Mouse (Mus musculus): ENCODE measurements around the gene Gm32742. TPM values are rescaled to one million over a fixed set of nuclear protein-coding genes. Genes with fewer than 3 reads are reported as not detected.
"Not testable (repeated sequence)": the region's sequence is repeated elsewhere in the genome, so short reads cannot be mapped to it uniquely, and the experiment has no call there.

The Gm32742 gene
- polyA plus RNA-seq, 1 experiment from 2014 or later, result 0.03 TPM

DNA sequence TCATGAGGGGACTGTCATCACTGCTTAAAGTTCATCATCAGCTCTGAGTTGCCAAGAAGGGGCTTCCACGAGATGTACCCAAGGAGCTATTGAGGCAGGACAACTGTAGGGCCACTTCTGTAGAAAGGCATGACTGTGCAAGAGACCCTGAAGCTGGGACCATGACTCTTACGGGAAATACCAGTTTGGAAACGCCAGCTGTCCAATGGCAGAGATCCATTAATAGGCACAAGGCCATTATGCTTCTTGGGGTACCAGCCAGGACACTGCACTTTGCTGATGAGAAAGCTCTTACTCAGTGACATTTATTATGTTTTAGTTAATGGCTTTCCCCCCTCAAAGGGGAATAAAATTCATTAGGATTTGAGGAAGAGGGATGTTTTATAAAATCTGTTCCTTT, 24.6 kb downstream of the Gm32742 start:
- Histone ChIP-seq H3K4me1 (ENCODE audit: control insufficient read depth, insufficient read depth, low read length) (no peaks in the 10 kb centered on the region), H3K4me3 (ENCODE audit: low read depth, low read length) (no peak overlapping the region), H3K27me3 (ENCODE audit: control insufficient read depth, insufficient read depth, low read length) (no peaks in the 10 kb centered on the region), H3K9ac (ENCODE audit: low read depth, low read length) (no peak overlapping the region), H3K36me3 (ENCODE audit: control insufficient read depth, insufficient read depth, low read length) (no peaks in the 10 kb centered on the region), H3K4me2 (no peak overlapping the region), H3K27ac (ENCODE audit: low read depth, low read length) (no peak overlapping the region), H3K9me3 (replicated peaks; ENCODE audit: control insufficient read depth, low read length) (no peaks in the 10 kb centered on the region)
- 76% methylated on average over 3 of the region's 3 CpGs for WGBS (ENCODE audit: insufficient replicate concordance)
- no peak for ATAC-seq (replicated peaks; ENCODE audit: insufficient number of reproducible peaks, low FRiP score, low TSS enrichment)

GRCm38 (mm10) chr9:51139401-51139800, 25.9 kb downstream of the Gm32742 start:
- WGBS (ENCODE audit: insufficient replicate concordance), result 63% methylated on average over 1 of the region's 1 CpGs
- not testable (repeated sequence) for H3K9ac ChIP-seq (ENCODE audit: low read depth, low read length); H3K36me3 ChIP-seq (ENCODE audit: control insufficient read depth, insufficient read depth, low read length); H3K9me3 ChIP-seq (replicated peaks; ENCODE audit: control insufficient read depth, low read length); H3K4me1 ChIP-seq (ENCODE audit: control insufficient read depth, insufficient read depth, low read length); H3K4me3 ChIP-seq (ENCODE audit: low read depth, low read length); H3K27ac ChIP-seq (ENCODE audit: low read depth, low read length); H3K4me2 ChIP-seq; ATAC-seq (replicated peaks; ENCODE audit: insufficient number of reproducible peaks, low FRiP score, low TSS enrichment); H3K27me3 ChIP-seq (ENCODE audit: control insufficient read depth, insufficient read depth, low read length)

- Histone ChIP-seq H3K27me3 (ENCODE audit: control insufficient read depth, insufficient read depth, low read length) (no peaks in the 10 kb centered on the region), H3K27ac (ENCODE audit: low read depth, low read length) (no peak overlapping the region), H3K9ac (ENCODE audit: low read depth, low read length) (no peak overlapping the region), H3K4me3 (ENCODE audit: low read depth, low read length) (no peak overlapping the region), H3K9me3 (replicated peaks; ENCODE audit: control insufficient read depth, low read length) (no peaks in the 10 kb centered on the region), H3K4me2 (no peak overlapping the region), H3K36me3 (ENCODE audit: control insufficient read depth, insufficient read depth, low read length) (no peaks in the 10 kb centered on the region), H3K4me1 (ENCODE audit: control insufficient read depth, insufficient read depth, low read length) (no peaks in the 10 kb centered on the region)
- WGBS (ENCODE audit: insufficient replicate concordance), result 86% methylated on average over 1 of the region's 1 CpGs
- no peak for ATAC-seq (replicated peaks; ENCODE audit: insufficient number of reproducible peaks, low FRiP score, low TSS enrichment)
Observed at GRCm38 (mm10) chr9:51138301-51138700, 27.0 kb downstream of the Gm32742 start.

GRCm38 (mm10) chr9:51137836-51138235, 27.5 kb downstream of the Gm32742 start:
- no peaks in the 10 kb centered on the region for H3K27me3 ChIP-seq (ENCODE audit: control insufficient read depth, insufficient read depth, low read length)
- ATAC-seq (replicated peaks; ENCODE audit: insufficient number of reproducible peaks, low FRiP score, low TSS enrichment), result no peak
- H3K4me2 ChIP-seq, result no peak overlapping the region
- H3K9me3 ChIP-seq (replicated peaks; ENCODE audit: control insufficient read depth, low read length), result no peaks in the 10 kb centered on the region
- no peak overlapping the region for H3K9ac ChIP-seq (ENCODE audit: low read depth, low read length)
- no peak overlapping the region for H3K4me3 ChIP-seq (ENCODE audit: low read depth, low read length)
- H3K4me1 ChIP-seq (ENCODE audit: control insufficient read depth, insufficient read depth, low read length), result no peaks in the 10 kb centered on the region
- no peaks in the 10 kb centered on the region for H3K36me3 ChIP-seq (ENCODE audit: control insufficient read depth, insufficient read depth, low read length)
- H3K27ac ChIP-seq (ENCODE audit: low read depth, low read length), result no peak overlapping the region
- WGBS (ENCODE audit: insufficient replicate concordance), result 75% methylated on average over 1 of the region's 1 CpGs

- H3K9ac ChIP-seq (ENCODE audit: low read depth, low read length), result no peak overlapping the region
- no peaks in the 10 kb centered on the region for H3K4me1 ChIP-seq (ENCODE audit: control insufficient read depth, insufficient read depth, low read length)
- H3K4me3 ChIP-seq (ENCODE audit: low read depth, low read length), result no peak overlapping the region
- H3K9me3 ChIP-seq (replicated peaks; ENCODE audit: control insufficient read depth, low read length), result no peaks in the 10 kb centered on the region
- no peak for ATAC-seq (replicated peaks; ENCODE audit: insufficient number of reproducible peaks, low FRiP score, low TSS enrichment)
- no peaks in the 10 kb centered on the region for H3K27me3 ChIP-seq (ENCODE audit: control insufficient read depth, insufficient read depth, low read length)
- WGBS (ENCODE audit: insufficient replicate concordance), result 80% methylated on average over 4 of the region's 4 CpGs
- no peak overlapping the region for H3K27ac ChIP-seq (ENCODE audit: low read depth, low read length)
- H3K4me2 ChIP-seq, result no peak overlapping the region
- H3K36me3 ChIP-seq (ENCODE audit: control insufficient read depth, insufficient read depth, low read length), result no peaks in the 10 kb centered on the region
Observed at GRCm38 (mm10) chr9:51137432-51137831, 27.9 kb downstream of the Gm32742 start.

DNA sequence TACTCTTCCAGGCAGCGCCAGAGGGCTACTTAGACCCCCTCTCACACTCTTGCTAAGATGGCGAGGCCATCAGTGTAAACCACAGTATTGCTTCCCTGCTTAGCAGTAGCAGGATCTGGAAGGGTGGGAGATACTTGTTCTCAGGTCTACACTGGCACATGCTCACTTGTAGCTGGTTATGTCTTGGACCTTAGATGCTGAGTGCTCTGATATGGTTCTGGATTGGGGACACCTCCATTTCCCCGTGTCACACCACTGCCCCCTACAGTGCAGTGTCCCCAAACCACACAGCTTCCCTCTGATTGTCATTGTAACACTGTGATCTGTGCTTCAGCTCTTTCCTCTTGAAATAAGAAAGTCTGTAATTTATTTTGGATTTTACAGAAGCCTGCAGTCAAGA, 28.3 kb downstream of the Gm32742 start:
- WGBS (ENCODE audit: insufficient replicate concordance), result 63% methylated on average over 3 of the region's 3 CpGs
- H3K36me3 ChIP-seq (ENCODE audit: control insufficient read depth, insufficient read depth, low read length), result no peaks in the 10 kb centered on the region
- no peak for ATAC-seq (replicated peaks; ENCODE audit: insufficient number of reproducible peaks, low FRiP score, low TSS enrichment)
- H3K27ac ChIP-seq (ENCODE audit: low read depth, low read length), result no peak overlapping the region
- no peaks in the 10 kb centered on the region for H3K4me1 ChIP-seq (ENCODE audit: control insufficient read depth, insufficient read depth, low read length)
- no peak overlapping the region for H3K9ac ChIP-seq (ENCODE audit: low read depth, low read length)
- H3K9me3 ChIP-seq (replicated peaks; ENCODE audit: control insufficient read depth, low read length), result no peaks in the 10 kb centered on the region
- H3K27me3 ChIP-seq (ENCODE audit: control insufficient read depth, insufficient read depth, low read length), result no peaks in the 10 kb centered on the region
- H3K4me3 ChIP-seq (ENCODE audit: low read depth, low read length), result no peak overlapping the region
- H3K4me2 ChIP-seq, result no peak overlapping the region

- ATAC-seq (replicated peaks; ENCODE audit: insufficient number of reproducible peaks, low FRiP score, low TSS enrichment), result no peak
- no peak overlapping the region for H3K9ac ChIP-seq (ENCODE audit: low read depth, low read length)
- 65% methylated on average over 4 of the region's 4 CpGs for WGBS (ENCODE audit: insufficient replicate concordance)
- H3K27me3 ChIP-seq (ENCODE audit: control insufficient read depth, insufficient read depth, low read length), result no peaks in the 10 kb centered on the region
- no peak overlapping the region for H3K4me2 ChIP-seq
- no peaks in the 10 kb centered on the region for H3K9me3 ChIP-seq (replicated peaks; ENCODE audit: control insufficient read depth, low read length)
- no peaks in the 10 kb centered on the region for H3K36me3 ChIP-seq (ENCODE audit: control insufficient read depth, insufficient read depth, low read length)
- H3K4me1 ChIP-seq (ENCODE audit: control insufficient read depth, insufficient read depth, low read length), result no peaks in the 10 kb centered on the region
- no peak overlapping the region for H3K4me3 ChIP-seq (ENCODE audit: low read depth, low read length)
- no peak overlapping the region for H3K27ac ChIP-seq (ENCODE audit: low read depth, low read length)
Observed at GRCm38 (mm10) chr9:51114767-51115166, 50.5 kb downstream of the Gm32742 start.

DNA sequence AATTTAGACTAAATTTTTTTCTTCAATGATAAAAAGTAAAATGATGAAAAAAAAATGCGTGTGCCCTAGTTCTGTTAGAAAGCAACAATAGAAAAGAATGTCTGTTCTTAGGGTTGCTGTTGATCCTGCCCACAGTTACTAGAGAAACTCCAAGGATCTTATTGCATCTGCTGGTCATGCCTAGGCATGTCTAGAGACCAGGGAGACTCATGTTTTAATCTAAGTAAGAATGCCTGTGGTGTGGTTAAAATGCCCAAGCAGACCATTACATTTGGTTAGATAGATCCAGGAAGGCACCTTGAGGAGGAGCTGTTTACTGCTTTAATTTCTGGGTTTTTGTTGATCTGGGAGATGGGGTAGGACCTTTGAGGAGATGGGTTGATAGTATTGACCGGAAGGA, 59.6 kb downstream of the Gm32742 start:
- H3K27ac ChIP-seq (ENCODE audit: low read depth, low read length), result no peak overlapping the region
- no peak for ATAC-seq (replicated peaks; ENCODE audit: insufficient number of reproducible peaks, low FRiP score, low TSS enrichment)
- H3K36me3 ChIP-seq (ENCODE audit: control insufficient read depth, insufficient read depth, low read length), result no peaks in the 10 kb centered on the region
- H3K4me1 ChIP-seq (ENCODE audit: control insufficient read depth, insufficient read depth, low read length), result peaks cover 7% of the 10 kb centered on the region; the same call in 1 of the 2 replicates
- H3K9me3 ChIP-seq (replicated peaks; ENCODE audit: control insufficient read depth, low read length), result no peaks in the 10 kb centered on the region
- WGBS (ENCODE audit: insufficient replicate concordance), result 76% methylated on average over 2 of the region's 2 CpGs
- no peak overlapping the region for H3K4me2 ChIP-seq
- no peak overlapping the region for H3K4me3 ChIP-seq (ENCODE audit: low read depth, low read length)
- no peak overlapping the region for H3K9ac ChIP-seq (ENCODE audit: low read depth, low read length)
- H3K27me3 ChIP-seq (ENCODE audit: control insufficient read depth, insufficient read depth, low read length), result no peaks in the 10 kb centered on the region

DNA sequence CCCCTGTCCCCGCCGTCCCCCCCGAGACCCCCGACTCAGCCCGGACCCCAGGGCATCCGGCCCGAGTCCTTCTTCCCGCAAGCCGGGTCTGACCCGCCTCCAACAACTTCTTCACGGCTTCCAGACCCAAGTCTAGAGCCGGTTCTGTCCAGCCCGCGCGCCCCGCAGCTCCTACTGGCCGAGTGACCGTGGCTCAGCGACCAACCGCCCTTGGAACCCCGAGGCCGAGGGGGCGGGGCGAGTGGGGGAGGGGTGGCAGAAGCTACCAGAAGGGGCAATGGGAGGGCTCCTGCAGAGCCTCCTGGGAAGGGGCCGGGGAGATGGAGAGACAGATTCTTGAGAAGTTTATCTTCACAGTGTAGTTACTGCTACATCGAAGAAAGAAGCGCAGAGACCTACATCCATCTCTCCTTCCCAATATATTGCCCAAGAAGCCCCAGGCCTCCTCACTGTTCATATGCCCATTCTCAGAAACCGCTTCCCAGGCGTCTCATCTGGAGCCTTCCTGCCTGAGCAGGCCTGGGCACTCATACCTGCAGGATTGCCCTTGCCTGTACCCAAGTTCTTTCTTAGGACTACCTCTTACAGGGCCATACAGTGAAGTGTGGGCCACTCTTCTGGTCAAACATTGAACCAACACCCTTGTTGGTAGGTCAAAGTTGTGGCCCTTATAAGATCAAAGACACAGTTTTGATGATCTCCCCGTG, 61.4 kb downstream of the Gm32742 start:
- Histone ChIP-seq H3K36me3 (ENCODE audit: control insufficient read depth, insufficient read depth, low read length) (no peaks in the 10 kb centered on the region), H3K4me1 (ENCODE audit: control insufficient read depth, insufficient read depth, low read length) (peaks cover 7% of the 10 kb centered on the region; the same call in 1 of the 2 replicates), H3K27me3 (ENCODE audit: control insufficient read depth, insufficient read depth, low read length) (no peaks in the 10 kb centered on the region), H3K4me2 (peak overlapping the region; percentile 100), H3K9me3 (replicated peaks; ENCODE audit: control insufficient read depth, low read length) (no peaks in the 10 kb centered on the region), H3K4me3 (ENCODE audit: low read depth, low read length) (peak overlapping the region; percentile 53), H3K9ac (ENCODE audit: low read depth, low read length) (peak overlapping the region; percentile 80), H3K27ac (ENCODE audit: low read depth, low read length) (no peak overlapping the region)
- peak; percentile 49; the same call in 1 of the 2 replicates for ATAC-seq (replicated peaks; ENCODE audit: insufficient number of reproducible peaks, low FRiP score, low TSS enrichment)
- 9% methylated on average over 30 of the region's 30 CpGs for WGBS (ENCODE audit: insufficient replicate concordance)

Measured in heart, embryonic 11.5 days (tissue).